Mouse (Mus musculus): ENCODE measurements around the gene Fam98a. TPM values are rescaled to one million over a fixed set of nuclear protein-coding genes. Genes with fewer than 3 reads are reported as not detected.

Fam98a gene
- polyA plus RNA-seq, 1 experiment: 6.1 TPM

GRCm38 (mm10) chr17:75495213-75495612 is 56.5 kb downstream of the Fam98a start:
- H3K4me1 ChIP-seq (ENCODE audit: control insufficient read depth, insufficient read depth, insufficient read length): no peaks in the 10 kb centered on the region
- no peaks in the 10 kb centered on the region for H3K27me3 ChIP-seq (ENCODE audit: control insufficient read depth, insufficient read depth, low read length)
- H3K27ac ChIP-seq (ENCODE audit: insufficient read depth, low read length): no peak overlapping the region
- DNase-seq (ENCODE audit: low read depth in 1 of 2, low spot score in 2 of 2): no peak
- peaks cover 9% of the 10 kb centered on the region for H3K36me3 ChIP-seq (ENCODE audit: control insufficient read depth, insufficient read depth, low read length)
- 79% methylated on average over 4 of the region's 4 CpGs for WGBS
- H3K4me3 ChIP-seq (ENCODE audit: extremely low read depth, insufficient read depth, insufficient read length): no peak overlapping the region
- no peak for TF ChIP-seq CTCF (IDR thresholded peaks at IDR 0.05; ENCODE audit: extremely low read depth, insufficient read depth, insufficient read length, insufficient replicate concordance)
- no peak for TF ChIP-seq POLR2A (IDR thresholded peaks at IDR 0.05; ENCODE audit: low read depth, low read length)

Other genes starting within 250 kb of the Fam98a start
- gene Rasgrp3, start 116.0 kb downstream of the Fam98a start, polyA plus RNA-seq (2012; rRNA removed): 9.8 TPM in 2 replicates

Measured in spleen, adult 2 months (tissue).